Mouse (Mus musculus): ENCODE results near the gene Pold4.

DNA sequence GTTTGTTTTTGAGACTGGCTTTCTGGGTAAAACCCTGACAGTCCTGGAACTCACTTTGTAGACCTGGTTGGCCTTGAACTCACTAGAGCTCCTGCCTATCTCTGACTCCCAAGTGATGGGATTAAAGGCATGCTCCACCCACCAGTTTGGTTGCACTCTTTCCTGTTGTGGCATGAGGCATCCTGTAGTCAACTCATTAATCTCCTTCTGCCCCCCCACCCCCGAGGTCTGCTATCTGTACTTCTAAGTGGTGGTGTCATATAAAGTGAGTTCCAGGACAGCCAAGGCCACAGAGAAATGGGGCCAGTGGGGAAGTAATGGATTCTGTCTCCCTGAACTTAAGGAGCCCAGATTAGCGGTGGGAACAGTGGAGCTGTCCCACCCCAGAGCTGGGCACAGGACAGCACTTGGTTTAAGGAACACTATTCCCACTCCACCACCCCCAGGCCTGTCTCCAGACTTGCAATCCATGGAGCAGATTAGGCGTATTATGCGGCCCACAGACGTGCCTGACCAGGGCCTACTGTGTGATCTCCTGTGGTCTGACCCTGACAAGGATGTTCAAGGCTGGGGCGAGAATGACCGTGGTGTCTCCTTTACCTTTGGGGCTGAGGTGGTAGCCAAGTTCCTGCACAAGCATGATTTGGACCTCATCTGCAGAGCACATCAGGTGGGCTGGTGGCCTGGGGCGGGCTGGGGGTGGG, 37.5 kb upstream of the Pold4 start:
- no peak for TF ChIP-seq CTCF (IDR thresholded peaks at IDR 0.05; ENCODE audit: control insufficient read depth, insufficient read depth, insufficient replicate concordance, low read depth, low read length)
- no peak for TF ChIP-seq POLR2A (IDR thresholded peaks at IDR 0.05; ENCODE audit: control insufficient read depth, low read depth, low read length)
